Mouse (Mus musculus) intestine, embryonic 16.5 days (tissue): ENCODE measurements around the gene B430305J03Rik. TPM values are rescaled to one million over a fixed set of nuclear protein-coding genes. Genes with fewer than 3 reads are reported as not detected.

ENCODE experiments used
- ATAC-seq: fragments of 200-750 bp; cut with Nextera tagmentation; 2 replicates; pipeline ENCODE4 v1.8.0; 2017; ENCODE audit warnings: moderate TSS enrichment, moderate library complexity
- H3K27ac ChIP-seq: fragments of 300-500 bp; sonication (generic); 2 replicates; pipeline ENCODE4 v1.5.1; 2014; ENCODE audit warnings: mild to moderate bottlenecking, low read length
- H3K27me3 ChIP-seq: fragments of 300-500 bp; sonication (generic); replicated peaks from 2 replicates; pipeline ENCODE4 v1.6.1; 2014; ENCODE audit warnings: low read length, control low read depth, mixed read lengths; ENCODE audit not compliant: control insufficient read depth, insufficient read depth
- H3K36me3 ChIP-seq: fragments of 300-500 bp; sonication (generic); 2 replicates; pipeline ENCODE4 v1.6.1; 2014; ENCODE audit warnings: low read length, control low read depth; ENCODE audit not compliant: control insufficient read depth, insufficient read depth
- H3K4me1 ChIP-seq: fragments of 300-500 bp; sonication (generic); 2 replicates; pipeline ENCODE4 v1.6.1; 2014; ENCODE audit warnings: low read length, control low read depth, mixed read lengths; ENCODE audit not compliant: control insufficient read depth, insufficient read depth
- H3K4me2 ChIP-seq: fragments of 300-500 bp; sonication (generic); 2 replicates; pipeline ENCODE4 v1.6.1; 2014; ENCODE audit warnings: low read depth, low read length, control low read depth
- H3K4me3 ChIP-seq: fragments of 300-500 bp; sonication (generic); 2 replicates; pipeline ENCODE4 v1.5.1; 2014; ENCODE audit warnings: mild to moderate bottlenecking, low read length
- H3K9ac ChIP-seq: fragments of 300-500 bp; sonication (generic); 2 replicates; pipeline ENCODE4 v1.6.1; 2014; ENCODE audit warnings: low read depth, low read length
- H3K9me3 ChIP-seq: fragments of 300-500 bp; sonication (generic); 2 replicates; pipeline ENCODE4 v1.6.1; 2016; ENCODE audit warnings: low read length, control low read depth; ENCODE audit not compliant: control insufficient read depth
- WGBS: fragments of 180-500 bp; shearing (Covaris S2); extraction: QIAGEN DNeasy Blood & Tissue Kit; methylation state at CpG from one replicate; pipeline ENCODE4 v1.1.7; 2014; 5-methylcytosine and 5-hydroxymethylcytosine counted together
- polyA plus RNA-seq: library from polyadenylated mRNA; unstranded; fragments of >200 nt; fragmentation: Nextera tagmentation; extraction: Ambion mirVana; gene quantifications from 2 replicates; pipeline ENCODE4 v1.2.1, GENCODE M21; 2015

B430305J03Rik gene
- polyA plus RNA-seq, 1 experiment from 2014 or later = not detected

GRCm38 (mm10) chr3:61376001-61376400, 10.2 kb upstream of the B430305J03Rik start:
- no peak overlapping the region for H3K4me2 ChIP-seq
- H3K27me3 ChIP-seq = no peaks in the 10 kb centered on the region
- no peaks in the 10 kb centered on the region for H3K9me3 ChIP-seq
- no peaks in the 10 kb centered on the region for H3K4me1 ChIP-seq
- H3K36me3 ChIP-seq = no peaks in the 10 kb centered on the region
- no peak overlapping the region for H3K4me3 ChIP-seq
- H3K27ac ChIP-seq = no peak overlapping the region
- no peak for ATAC-seq
- no peak overlapping the region for H3K9ac ChIP-seq
- 89% methylated on average over 8 of the region's 8 CpGs for WGBS

- Histone ChIP-seq H3K27ac (no peak overlapping the region), H3K27me3 (no peaks in the 10 kb centered on the region), H3K4me2 (no peak overlapping the region), H3K9ac (no peak overlapping the region), H3K4me1 (peaks cover 8% of the 10 kb centered on the region), H3K4me3 (no peak overlapping the region), H3K36me3 (peaks cover 3% of the 10 kb centered on the region; the same call in 1 of the 2 replicates), H3K9me3 (no peaks in the 10 kb centered on the region)
- ATAC-seq = no peak
- WGBS = 96% methylated on average over 1 of the region's 1 CpGs
Observed at GRCm38 (mm10) chr3:61368446-61368845, 2.7 kb upstream of the B430305J03Rik start.

- H3K27me3 ChIP-seq = no peaks in the 10 kb centered on the region
- peak overlapping the region; percentile 88 for H3K9ac ChIP-seq
- H3K36me3 ChIP-seq = peaks cover 3% of the 10 kb centered on the region; the same call in 1 of the 2 replicates
- no peaks in the 10 kb centered on the region for H3K9me3 ChIP-seq
- ATAC-seq = peak; percentile 15
- peak overlapping the region; percentile 88 for H3K4me2 ChIP-seq
- WGBS = under 1% methylated on average over 68 of the region's 68 CpGs
- H3K4me3 ChIP-seq = peak overlapping the region; percentile 92
- H3K4me1 ChIP-seq = peaks cover 12% of the 10 kb centered on the region
- peak overlapping the region; percentile 86 for H3K27ac ChIP-seq
Observed at GRCm38 (mm10) chr3:61364978-61365778, 573 bp downstream of the B430305J03Rik start.

GRCm38 (mm10) chr3:61364661-61364977, 1.1 kb downstream of the B430305J03Rik start:
- ATAC-seq = peak; percentile 36
- H3K27ac ChIP-seq = peak overlapping the region; percentile 86
- H3K27me3 ChIP-seq = no peaks in the 10 kb centered on the region
- under 1% methylated on average over 32 of the region's 33 CpGs for WGBS
- H3K4me3 ChIP-seq = peak overlapping the region; percentile 92
- peak overlapping the region; percentile 88 for H3K4me2 ChIP-seq
- no peaks in the 10 kb centered on the region for H3K9me3 ChIP-seq
- H3K9ac ChIP-seq = peak overlapping the region; percentile 88
- peaks cover 12% of the 10 kb centered on the region for H3K4me1 ChIP-seq
- H3K36me3 ChIP-seq = peaks cover 3% of the 10 kb centered on the region; the same call in 1 of the 2 replicates

GRCm38 (mm10) chr3:61363989-61364660, 1.6 kb downstream of the B430305J03Rik start:
- ATAC-seq = peak; percentile 90
- Histone ChIP-seq H3K27me3 (no peaks in the 10 kb centered on the region), H3K9ac (peak overlapping the region; percentile 88)

GRCm38 (mm10) chr3:61363161-61363988, 2.4 kb downstream of the B430305J03Rik start:
- peak overlapping the region; percentile 88 for H3K9ac ChIP-seq
- H3K27ac ChIP-seq = peak overlapping the region; percentile 97
- under 1% methylated on average over 30 of the region's 30 CpGs for WGBS
- H3K4me2 ChIP-seq = peak overlapping the region; percentile 88
- peaks cover 3% of the 10 kb centered on the region; the same call in 1 of the 2 replicates for H3K36me3 ChIP-seq
- H3K9me3 ChIP-seq = no peaks in the 10 kb centered on the region
- ATAC-seq = peak; percentile 94
- peaks cover 11% of the 10 kb centered on the region for H3K4me1 ChIP-seq
- H3K27me3 ChIP-seq = no peaks in the 10 kb centered on the region
- H3K4me3 ChIP-seq = peak overlapping the region; percentile 92

More at GRCm38 (mm10) chr3:61363989-61364660, 1.6 kb downstream of the B430305J03Rik start:
- Histone ChIP-seq H3K4me1 (peaks cover 12% of the 10 kb centered on the region), H3K36me3 (peaks cover 3% of the 10 kb centered on the region; the same call in 1 of the 2 replicates), H3K4me2 (peak overlapping the region; percentile 88), H3K4me3 (peak overlapping the region; percentile 92), H3K9me3 (no peaks in the 10 kb centered on the region), H3K27ac (peak overlapping the region; percentile 97)
- WGBS = 1% methylated on average over 49 of the region's 51 CpGs

- H3K27me3 ChIP-seq = no peaks in the 10 kb centered on the region
- H3K4me1 ChIP-seq = peaks cover 7% of the 10 kb centered on the region
- no peaks in the 10 kb centered on the region for H3K9me3 ChIP-seq
- WGBS = 5% methylated on average over 9 of the region's 9 CpGs
- peak overlapping the region; percentile 88 for H3K4me2 ChIP-seq
- peak overlapping the region; percentile 90 for H3K27ac ChIP-seq
- H3K9ac ChIP-seq = peak overlapping the region; percentile 71
- H3K4me3 ChIP-seq = peak overlapping the region; percentile 92
- no peak for ATAC-seq
- H3K36me3 ChIP-seq = no peaks in the 10 kb centered on the region
Observed at GRCm38 (mm10) chr3:61362821-61363160, 3.0 kb downstream of the B430305J03Rik start.

GRCm38 (mm10) chr3:61361338-61361737, 4.4 kb downstream of the B430305J03Rik start, which contains the start of gene Rap2b:
Rap2b (plus strand) TSS chr3:61361638.
- no peaks in the 10 kb centered on the region for H3K9me3 ChIP-seq
- H3K4me1 ChIP-seq = 0 out of 2 replicates have a peak, but pooled peaks cover 4% of the 10 kb centered on the region
- no peak within 1 kb of the TSS; the same call in 1 of the 2 replicates for H3K4me3 ChIP-seq
- no peak within 1 kb of the TSS for H3K9ac ChIP-seq
- no peak for ATAC-seq
- no peak within 1 kb of the TSS for H3K27ac ChIP-seq
- 78% methylated on average over 1 of the region's 1 CpGs for WGBS
- H3K36me3 ChIP-seq = no peaks in the 10 kb centered on the region
- no peak within 1 kb of the TSS for H3K4me2 ChIP-seq
- H3K27me3 ChIP-seq = no peaks in the 10 kb centered on the region
